Mouse (Mus musculus): ENCODE data around the gene Isyna1.
A peak's percentile ranks its signal among the peaks of the same experiment; 100 is the strongest.

Gene Isyna1

GRCm38 (mm10) chr8:70593961-70594609, at the start of gene Isyna1:
Gene Isyna1, plus strand, starts transcription at chr8:70594373.
- peak; percentile 73 for DNase-seq (ENCODE audit: low read depth, low spot score)

GRCm38 (mm10) chr8:70546412-70546811, 47.8 kb upstream of the Isyna1 start:
- DNase-seq (ENCODE audit: low read depth, low spot score), result no peak

- no peak for DNase-seq (ENCODE audit: low read depth, low spot score)
Observed at GRCm38 (mm10) chr8:70547762-70548161, 46.4 kb upstream of the Isyna1 start.

- DNase-seq (ENCODE audit: low read depth, low spot score), result no peak
Observed at GRCm38 (mm10) chr8:70549412-70550184, 44.6 kb upstream of the Isyna1 start.

GRCm38 (mm10) chr8:70551558-70552161, 42.5 kb upstream of the Isyna1 start:
- DNase-seq (ENCODE audit: low read depth, low spot score), result peak; percentile 71

- no peak for DNase-seq (ENCODE audit: low read depth, low spot score)
Observed at GRCm38 (mm10) chr8:70552836-70553235, 41.3 kb upstream of the Isyna1 start.

GRCm38 (mm10) chr8:70553740-70554139, 40.4 kb upstream of the Isyna1 start:
- DNase-seq (ENCODE audit: low read depth, low spot score), result peak; percentile 78

- no peak for DNase-seq (ENCODE audit: low read depth, low spot score)
Observed at GRCm38 (mm10) chr8:70555079-70555747, 39.0 kb upstream of the Isyna1 start.

GRCm38 (mm10) chr8:70558334-70558733, 35.8 kb upstream of the Isyna1 start:
- no peak for DNase-seq (ENCODE audit: low read depth, low spot score)

GRCm38 (mm10) chr8:70558983-70559382, 35.2 kb upstream of the Isyna1 start:
- no peak for DNase-seq (ENCODE audit: low read depth, low spot score)

GRCm38 (mm10) chr8:70560096-70560495, 34.1 kb upstream of the Isyna1 start:
- DNase-seq (ENCODE audit: low read depth, low spot score), result peak; percentile 79

- DNase-seq (ENCODE audit: low read depth, low spot score), result no peak
Observed at GRCm38 (mm10) chr8:70560564-70560963, 33.6 kb upstream of the Isyna1 start.

GRCm38 (mm10) chr8:70561357-70561756, 32.8 kb upstream of the Isyna1 start:
- DNase-seq (ENCODE audit: low read depth, low spot score), result no peak

- DNase-seq (ENCODE audit: low read depth, low spot score), result peak; percentile 86
Observed at GRCm38 (mm10) chr8:70561809-70562535, 32.2 kb upstream of the Isyna1 start.

- no peak for DNase-seq (ENCODE audit: low read depth, low spot score)
Observed at GRCm38 (mm10) chr8:70562802-70563201, 31.4 kb upstream of the Isyna1 start.

GRCm38 (mm10) chr8:70563763-70564387, 30.3 kb upstream of the Isyna1 start:
- no peak for DNase-seq (ENCODE audit: low read depth, low spot score)

- DNase-seq (ENCODE audit: low read depth, low spot score), result no peak
Observed at GRCm38 (mm10) chr8:70564696-70565235, 29.4 kb upstream of the Isyna1 start.

GRCm38 (mm10) chr8:70565561-70565960, 28.6 kb upstream of the Isyna1 start:
- DNase-seq (ENCODE audit: low read depth, low spot score), result peak; percentile 54

GRCm38 (mm10) chr8:70570360-70570759, 23.8 kb upstream of the Isyna1 start:
- DNase-seq (ENCODE audit: low read depth, low spot score), result no peak

GRCm38 (mm10) chr8:70570990-70571389, 23.2 kb upstream of the Isyna1 start:
- DNase-seq (ENCODE audit: low read depth, low spot score), result peak; percentile 94

- DNase-seq (ENCODE audit: low read depth, low spot score), result no peak
Observed at GRCm38 (mm10) chr8:70574302-70574701, 19.9 kb upstream of the Isyna1 start.
